Mouse (Mus musculus): ENCODE measurements around the gene Spag17.

GRCm38 (mm10) chr3:99956517-99956916, 71.3 kb downstream of the Spag17 start:
- TF ChIP-seq POLR2A (IDR thresholded peaks at IDR 0.05; ENCODE audit: insufficient read depth, low read depth, low read length) (no peak), CTCF (IDR thresholded peaks at IDR 0.05; ENCODE audit: insufficient read depth, low read depth, low read length) (no peak)

All from olfactory bulb, adult 2 months (tissue).